Mouse (Mus musculus): ENCODE data around the gene Dlg2. TPM values are rescaled to one million over a fixed set of nuclear protein-coding genes. Genes with fewer than 3 reads are reported as not detected.

Dlg2 gene
- polyA plus RNA-seq, 1 experiment from 2014 or later: 7.2 TPM

- Histone ChIP-seq H3K36me3 (no peaks in the 10 kb centered on the region), H3K9ac (no peak overlapping the region), H3K27ac (replicated peaks) (no peak overlapping the region), H3K4me1 (0 out of 2 replicates have a peak, but pooled peaks cover 3% of the 10 kb centered on the region), H3K27me3 (no peaks in the 10 kb centered on the region), H3K4me3 (replicated peaks) (no peak overlapping the region), H3K9me3 (replicated peaks) (no peaks in the 10 kb centered on the region), H3K4me2 (replicated peaks) (no peak overlapping the region)
- 55% methylated on average over 4 of the region's 4 CpGs for WGBS
- no peak for ATAC-seq (ENCODE audit: insufficient number of reproducible peaks, low FRiP score, low TSS enrichment, low read depth)
These were observed 2010.4 kb downstream of the Dlg2 start for GRCm38 (mm10) chr7:92486878-92487277.

DNA sequence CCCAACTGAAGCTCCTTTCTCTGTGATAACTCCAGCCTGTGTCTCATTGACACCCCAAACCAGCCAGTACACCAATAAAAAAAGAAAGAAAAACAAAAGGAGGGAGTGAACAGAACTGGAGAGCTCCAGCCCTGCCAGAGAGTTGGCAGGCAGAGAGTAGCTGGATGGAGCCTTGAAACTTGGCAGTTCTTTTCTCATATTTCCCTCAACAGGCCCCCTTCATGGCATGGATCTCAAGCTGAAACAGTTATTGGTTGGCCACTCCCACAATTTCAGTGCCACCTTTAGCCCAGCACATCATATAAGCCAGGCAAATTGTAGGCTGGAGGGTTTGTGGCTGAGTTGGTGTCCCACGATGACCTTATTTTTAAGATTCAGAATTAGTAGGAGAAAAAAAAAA is 2015.8 kb downstream of the Dlg2 start:
- no peak overlapping the region for H3K4me2 ChIP-seq (replicated peaks)
- H3K4me1 ChIP-seq: no peaks in the 10 kb centered on the region
- H3K36me3 ChIP-seq: no peaks in the 10 kb centered on the region
- ATAC-seq (ENCODE audit: insufficient number of reproducible peaks, low FRiP score, low TSS enrichment, low read depth): no peak
- no peaks in the 10 kb centered on the region for H3K27me3 ChIP-seq
- H3K4me3 ChIP-seq (replicated peaks): no peak overlapping the region
- no peak overlapping the region for H3K9ac ChIP-seq
- no peak overlapping the region for H3K27ac ChIP-seq (replicated peaks)
- WGBS: 95% methylated on average over 1 of the region's 1 CpGs
- no peaks in the 10 kb centered on the region for H3K9me3 ChIP-seq (replicated peaks)

- H3K9ac ChIP-seq: no peak overlapping the region
- no peaks in the 10 kb centered on the region for H3K9me3 ChIP-seq (replicated peaks)
- H3K27ac ChIP-seq (replicated peaks): no peak overlapping the region
- H3K27me3 ChIP-seq: no peaks in the 10 kb centered on the region
- no peaks in the 10 kb centered on the region for H3K36me3 ChIP-seq
- WGBS: 79% methylated on average over 2 of the region's 2 CpGs
- no peaks in the 10 kb centered on the region for H3K4me1 ChIP-seq
- H3K4me3 ChIP-seq (replicated peaks): no peak overlapping the region
- no peak for ATAC-seq (ENCODE audit: insufficient number of reproducible peaks, low FRiP score, low TSS enrichment, low read depth)
- H3K4me2 ChIP-seq (replicated peaks): no peak overlapping the region
These were observed 2017.0 kb downstream of the Dlg2 start for GRCm38 (mm10) chr7:92493521-92493920.

Other genes with a start within 250 kb of the Dlg2 start
- 0.20 and 0.25 TPM in 2 replicates for gene Ccdc83, start 210.9 kb upstream of the Dlg2 start, polyA plus RNA-seq (2015; fragmentation: Nextera tagmentation; extraction: Ambion mirVana)
- gene Sytl2, start 174.4 kb upstream of the Dlg2 start, polyA plus RNA-seq (2015; fragmentation: Nextera tagmentation; extraction: Ambion mirVana): 19.5 and 21.8 TPM in 2 replicates
- 2.0 and 3.5 TPM in 2 replicates for gene Ccdc89, start 50.1 kb upstream of the Dlg2 start, polyA plus RNA-seq (2015; fragmentation: Nextera tagmentation; extraction: Ambion mirVana)
- 36.4 and 38.9 TPM in 2 replicates for gene Crebzf, start 33.9 kb upstream of the Dlg2 start, polyA plus RNA-seq (2015; fragmentation: Nextera tagmentation; extraction: Ambion mirVana)
- 84.9 and 87.6 TPM in 2 replicates for gene Tmem126a, start 19.4 kb upstream of the Dlg2 start, polyA plus RNA-seq (2015; fragmentation: Nextera tagmentation; extraction: Ambion mirVana)
- gene Tmem126b, start 671 bp upstream of the Dlg2 start, polyA plus RNA-seq (2015; fragmentation: Nextera tagmentation; extraction: Ambion mirVana): 32.8 and 36.9 TPM in 2 replicates